ENCODE assay signal across 11 mouse cellular contexts in the genomic region with DNA sequence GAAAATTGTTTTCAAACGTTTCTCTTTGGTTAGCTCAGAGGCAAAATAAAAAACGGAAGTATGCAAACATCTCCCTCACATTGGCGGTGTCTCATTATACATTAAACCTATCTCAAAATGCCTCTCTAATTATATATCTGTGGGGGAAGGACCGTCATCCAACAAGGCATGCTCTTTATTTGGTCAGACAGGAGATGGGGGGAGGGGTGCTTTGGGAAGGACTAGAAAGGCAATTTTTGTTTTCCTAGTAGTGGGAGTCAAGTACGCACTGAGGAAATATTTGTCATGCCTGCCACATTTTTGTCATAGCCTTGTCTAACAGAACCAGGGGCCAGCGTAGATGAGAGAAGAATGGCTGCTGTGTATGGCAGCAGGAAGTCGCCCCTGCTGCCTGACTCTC. TPM values are rescaled to one million over a fixed set of nuclear protein-coding genes. Genes with fewer than 3 reads are reported as not detected.
DNase-seq lines count a peak whose midpoint lies in the region; ATAC-seq and TF ChIP-seq lines count a peak whose summit lies in the region.
"Had no signal": no experiment of that assay in that cellular context is flagged by ENCODE, and none has a peak within 500 bp of the region (broad histone marks: within the 10 kb centered on the region; RNA-seq: fewer than 3 reads in every experiment).

A gene (minus strand): TSS at position 101 of the 400 bp plus-strand sequence.

- H3K4me3 ChIP-seq in left cerebral cortex, adult 2 months, result no peak within 1 kb of the TSS
- no peak within 1 kb of the TSS for H3K4me3 ChIP-seq in midbrain, postnatal 0 days (ENCODE audit: low read depth, low read length)
- no peak within 1 kb of the TSS for H3K4me3 ChIP-seq in lung, adult 2 months (replicated peaks; ENCODE audit: extremely low read depth, low read depth, low read length)
- H3K4me3 ChIP-seq: limb, embryonic 12.5 days had no signal

- no peak for DNase-seq in adrenal gland, adult 18-20 months (ENCODE audit: low spot score in 2 of 2)
- DNase-seq in adrenal gland, adult (ENCODE audit: inconsistent age in 2 of 2, low spot score in 1 of 2), result no peak
- no peak for DNase-seq in left cerebral cortex, adult 2 months (ENCODE audit: extremely low spot score in 1 of 2, low spot score in 2 of 2)
- DNase-seq in left cerebral cortex, adult 11 months (ENCODE audit: low spot score), result no peak
- DNase-seq in gastrocnemius, adult 8-10 months (ENCODE audit: low spot score in 2 of 2), result no peak
- DNase-seq in heart, postnatal 4 days, result no peak
- DNase-seq in midbrain, postnatal 0 days (ENCODE audit: low spot score), result no peak
- DNase-seq in lung, adult 2 months, result no peak
- DNase-seq: cerebellum, adult 11-12 months; right cerebral cortex, postnatal 4 days had no signal

- 74% methylated on average over 7 of the region's 7 CpGs for WGBS in midbrain, postnatal 0 days
- 35% methylated on average over 7 of the region's 7 CpGs for WGBS in lung, adult 2 months

- no peak within 1 kb of the TSS for H3K4me2 ChIP-seq in midbrain, postnatal 0 days (ENCODE audit: low read depth, low read length, poor library complexity, severe bottlenecking)
- H3K4me2 ChIP-seq: limb, embryonic 12.5 days had no signal

- ATAC-seq in midbrain, postnatal 0 days (ENCODE audit: low FRiP score), result no peak

- TF ChIP-seq POLR2A in lung, adult 2 months (IDR thresholded peaks at IDR 0.05; ENCODE audit: borderline replicate concordance, extremely low read depth, low read depth, low read length), result no peak

- H3K27me3 ChIP-seq in midbrain, postnatal 0 days (ENCODE audit: insufficient read depth, low read length), result no peaks in the 10 kb centered on the region
- H3K27me3 ChIP-seq: limb, embryonic 12.5 days had no signal

- no peak within 1 kb of the TSS for H3K27ac ChIP-seq in left cerebral cortex, adult 2 months
- H3K27ac ChIP-seq in midbrain, postnatal 0 days (ENCODE audit: low read depth, low read length), result no peak within 1 kb of the TSS
- H3K27ac ChIP-seq: limb, embryonic 12.5 days had no signal

- H3K9me3 ChIP-seq in midbrain, postnatal 0 days (ENCODE audit: low read length), result no peaks in the 10 kb centered on the region
- H3K9me3 ChIP-seq: limb, embryonic 12.5 days had no signal

- H3K9ac ChIP-seq in midbrain, postnatal 0 days (replicated peaks; ENCODE audit: low read length, poor library complexity, severe bottlenecking), result no peak within 1 kb of the TSS
- H3K9ac ChIP-seq: limb, embryonic 12.5 days had no signal

- no peaks in the 10 kb centered on the region for H3K36me3 ChIP-seq in midbrain, postnatal 0 days (ENCODE audit: insufficient read depth, low read length)
- H3K36me3 ChIP-seq: limb, embryonic 12.5 days had no signal

- TF ChIP-seq CTCF in left cerebral cortex, adult 2 months (IDR thresholded peaks at IDR 0.05), result no peak
- TF ChIP-seq CTCF in midbrain, postnatal 0 days (IDR thresholded peaks at IDR 0.05), result no peak
- no peak for TF ChIP-seq CTCF in lung, adult 2 months (IDR thresholded peaks at IDR 0.05; ENCODE audit: insufficient read depth, low read length)

- H3K4me1 ChIP-seq in midbrain, postnatal 0 days (ENCODE audit: insufficient read depth, low read length), result no peaks in the 10 kb centered on the region
- H3K4me1 ChIP-seq in lung, adult 2 months (ENCODE audit: control insufficient read depth, insufficient read depth, low read length), result no peaks in the 10 kb centered on the region
- H3K4me1 ChIP-seq: limb, embryonic 12.5 days had no signal

- intact Hi-C loops in left cerebral cortex, adult 2 months (cut with DNase I), result no loop called here

RNA-seq across cellular contexts. Expression of the gene that starts here (rescaled TPM):
- 10 to 100 TPM; 58.1 to 81.5 TPM for total RNA-seq in adrenal gland, adult 18-20 months (2021)
- 10 to 100 TPM; 16.2 to 16.4 TPM for total RNA-seq in left cerebral cortex, adult 2 months (2021)
- 100 to 1,000 TPM in 2 of 4 experiments, 10 to 100 TPM in 2; 92.2 to 133 (median 106) TPM for total RNA-seq in gastrocnemius, adult 8-10 months (2022)
- total RNA-seq in heart, postnatal 4 days (2021), result 100 to 1,000 TPM; 101 to 114 TPM
- 3.1 and 4.3 TPM in 2 replicates for total RNA-seq in midbrain, postnatal 0 days (2014; rRNA removed)
- 2.8 and 3.6 TPM in 2 replicates for polyA plus RNA-seq in midbrain, postnatal 0 days (2015; fragmentation: Nextera tagmentation; extraction: Ambion mirVana)
- 4.8 and 9.4 TPM in 2 replicates for polyA plus RNA-seq in lung, adult 2 months (2012; rRNA removed)
